Mouse (Mus musculus): ENCODE data around the gene Agbl4. TPM values are rescaled to one million over a fixed set of nuclear protein-coding genes. Genes with fewer than 3 reads are reported as not detected.

The Agbl4 gene
- total RNA-seq, 1 experiment from 2014 or later = 1.2 TPM

DNA sequence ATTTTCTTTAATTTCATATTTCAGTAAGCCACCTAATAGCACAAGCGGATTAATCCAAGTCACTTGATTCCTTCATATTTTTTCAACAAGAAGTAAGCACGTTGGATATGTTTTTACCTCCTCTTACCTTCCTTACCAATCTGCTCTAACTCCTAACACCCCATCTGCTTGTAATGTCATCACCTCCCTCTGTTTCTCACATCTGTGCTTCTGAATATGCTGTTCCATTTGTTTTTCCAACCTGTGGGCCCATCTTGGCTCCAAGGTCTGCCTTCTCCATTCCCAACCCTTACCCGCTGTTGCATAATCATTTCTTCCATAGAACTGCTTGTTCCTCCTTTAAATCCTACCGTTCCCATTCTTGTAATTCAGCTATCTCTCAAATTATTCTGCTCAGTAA is 884.4 kb downstream of the Agbl4 start:
- no peak for DNase-seq

DNA sequence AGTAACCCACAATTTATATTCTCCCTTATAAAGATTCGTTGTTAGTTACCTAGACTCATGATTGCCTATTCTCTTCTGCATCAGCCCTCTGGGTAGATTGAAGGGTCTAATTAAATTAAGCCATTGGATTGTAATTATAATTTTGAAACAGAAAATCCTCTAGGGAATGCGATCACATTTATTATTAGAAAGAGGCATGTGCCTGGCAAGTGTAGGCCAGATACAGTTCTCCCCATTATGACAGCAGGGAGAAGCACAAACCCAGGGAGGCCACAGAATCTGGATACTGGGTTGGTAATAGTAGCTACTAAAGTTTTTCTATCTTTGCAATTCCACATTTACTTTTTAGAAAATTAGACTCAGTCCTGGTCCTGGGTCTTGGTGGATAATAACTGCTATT is 887.2 kb downstream of the Agbl4 start:
- no peak for DNase-seq

DNA sequence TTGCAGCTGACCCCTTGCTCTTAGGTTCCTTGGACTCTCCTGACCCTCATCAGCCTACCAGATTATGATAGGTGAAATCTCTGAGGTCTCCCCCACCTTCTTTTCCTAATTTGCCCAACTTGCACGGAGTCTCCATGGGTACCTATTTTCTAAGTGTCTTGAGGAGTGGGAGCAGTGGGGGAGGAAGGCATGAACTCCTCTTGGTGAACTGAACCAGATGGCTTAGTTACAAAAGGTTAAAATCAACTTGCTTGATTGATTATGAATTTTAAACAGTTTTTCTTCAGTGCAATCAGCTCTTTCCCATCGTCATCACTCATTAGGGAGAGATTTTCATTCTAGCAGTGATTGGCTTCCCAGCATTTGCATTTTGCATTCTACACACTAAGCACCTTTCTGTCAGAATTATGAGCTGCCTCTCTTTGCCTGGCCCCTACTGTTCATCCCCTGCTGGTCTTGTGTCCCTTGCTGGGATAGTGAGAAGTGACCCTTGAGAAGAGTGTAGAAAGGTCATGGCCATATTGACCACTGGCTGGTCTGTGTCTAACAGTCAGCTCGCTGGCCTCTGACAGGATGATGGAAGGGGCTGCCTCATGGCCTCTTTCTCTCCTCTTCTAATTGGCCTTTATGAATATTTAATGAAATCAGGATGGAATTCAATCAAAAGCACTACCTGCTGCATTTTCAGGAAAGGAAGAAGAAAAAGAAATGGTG is 897.2 kb downstream of the Agbl4 start:
- no peak for DNase-seq

DNA sequence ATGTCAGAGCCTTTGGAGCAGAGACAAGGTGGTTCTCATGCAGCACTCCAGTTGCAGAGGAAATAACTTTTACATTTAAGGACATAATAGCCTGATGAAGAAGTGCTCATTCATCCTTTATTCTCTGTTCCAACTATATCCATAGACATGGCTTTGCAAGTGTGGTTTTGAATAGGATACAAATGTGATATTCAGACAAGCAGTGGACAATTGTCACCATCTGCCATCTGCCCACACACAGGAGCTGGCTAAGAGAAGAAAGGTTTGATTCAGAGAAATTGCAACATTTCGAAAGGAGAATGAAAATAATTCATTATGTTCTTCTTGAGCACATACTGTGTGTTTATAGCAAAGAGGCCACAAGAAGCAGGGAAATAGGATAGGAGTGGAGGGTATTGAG is 909.1 kb downstream of the Agbl4 start:
- no peak for DNase-seq

DNA sequence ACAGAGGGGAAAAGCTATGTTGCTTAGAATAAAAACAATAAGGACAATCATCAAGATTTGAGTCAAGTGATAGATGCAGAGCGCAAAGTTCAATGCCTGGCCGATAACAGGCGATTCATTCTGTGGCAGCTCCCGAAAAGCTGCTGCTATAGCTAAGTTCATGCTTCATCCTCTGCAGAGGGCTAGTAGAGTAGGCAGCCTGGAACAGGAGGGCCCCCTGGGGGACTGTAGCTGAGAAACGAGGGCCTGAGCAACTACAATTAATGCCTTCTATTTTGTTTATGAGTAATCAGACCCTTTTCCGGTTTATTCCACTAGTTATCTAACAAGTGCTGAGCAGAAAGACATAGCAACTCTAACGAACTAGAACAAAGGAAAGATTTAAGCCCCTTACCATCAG is 909.7 kb downstream of the Agbl4 start:
- no peak for DNase-seq

DNA sequence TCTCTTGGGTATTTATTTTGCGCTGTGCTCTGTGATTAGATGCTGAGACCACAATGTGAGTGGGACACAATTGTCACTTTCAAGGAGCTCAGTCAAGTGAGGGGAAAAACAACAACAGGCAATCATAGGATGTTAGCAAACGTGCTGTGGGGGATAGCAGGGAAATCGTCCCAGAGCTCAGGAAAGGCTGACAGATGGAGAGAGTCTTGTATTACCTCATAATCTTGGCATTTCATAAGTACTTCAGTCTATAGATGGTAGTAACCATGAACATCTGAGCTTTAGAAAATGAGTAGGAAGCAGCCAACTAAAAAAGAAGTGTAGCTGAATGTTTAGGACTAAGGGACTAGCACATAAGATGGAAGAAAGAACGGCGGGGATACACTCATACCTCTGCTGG is 910.2 kb downstream of the Agbl4 start:
- DNase-seq = no peak

DNA sequence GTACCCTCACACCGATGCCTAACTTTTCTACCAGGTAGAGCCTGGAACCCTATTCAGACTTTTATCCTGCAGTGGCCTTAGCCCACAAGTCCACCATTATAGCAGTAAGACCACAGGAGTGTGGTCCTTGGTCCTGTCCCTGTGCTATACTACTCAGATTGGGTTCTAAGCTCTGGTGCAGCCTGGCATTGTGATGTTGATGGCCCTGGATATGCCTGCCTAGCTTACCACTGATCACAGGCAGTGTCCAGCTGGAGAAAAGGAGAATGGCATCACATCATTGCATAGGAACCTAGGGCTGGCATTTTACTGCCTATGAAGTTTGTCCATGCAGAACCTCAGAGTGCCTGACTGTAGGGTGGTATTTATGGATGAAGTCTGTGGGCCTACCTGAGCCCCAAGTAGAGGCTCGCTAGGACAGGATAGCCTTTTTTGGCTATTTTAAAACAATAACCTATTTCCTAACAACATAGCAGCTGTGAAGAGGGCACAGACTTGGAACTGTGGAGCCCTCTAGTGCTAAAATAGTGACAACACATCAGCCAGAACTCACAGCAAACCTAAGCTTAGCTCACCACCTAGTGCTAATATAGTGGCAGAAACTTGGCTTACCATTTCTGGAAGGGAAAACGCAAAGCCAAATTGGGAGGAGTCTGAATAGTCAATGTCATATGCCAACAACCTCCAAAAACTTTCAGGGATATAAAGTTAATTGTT is 911.3 kb downstream of the Agbl4 start:
- DNase-seq = no peak

DNA sequence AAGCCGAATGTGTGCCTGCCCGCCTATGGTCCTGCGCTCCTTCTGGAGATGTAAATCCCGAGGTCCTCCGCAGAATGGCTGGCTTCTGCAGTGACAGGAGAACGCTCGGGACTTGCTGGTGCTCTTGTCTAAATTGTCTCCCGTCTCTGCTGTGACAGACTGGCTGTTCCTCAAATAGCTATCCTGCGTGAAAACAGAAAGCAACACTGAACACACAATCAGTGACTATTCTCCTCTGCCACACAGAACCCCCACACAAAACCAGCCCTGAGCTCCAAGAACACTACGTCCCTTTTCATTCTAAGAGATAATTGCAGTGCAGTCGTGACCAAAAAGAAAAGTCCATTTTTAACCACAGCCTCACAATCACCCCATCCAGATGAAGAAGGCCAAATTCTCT is 929.6 kb downstream of the Agbl4 start:
- DNase-seq = no peak

DNA sequence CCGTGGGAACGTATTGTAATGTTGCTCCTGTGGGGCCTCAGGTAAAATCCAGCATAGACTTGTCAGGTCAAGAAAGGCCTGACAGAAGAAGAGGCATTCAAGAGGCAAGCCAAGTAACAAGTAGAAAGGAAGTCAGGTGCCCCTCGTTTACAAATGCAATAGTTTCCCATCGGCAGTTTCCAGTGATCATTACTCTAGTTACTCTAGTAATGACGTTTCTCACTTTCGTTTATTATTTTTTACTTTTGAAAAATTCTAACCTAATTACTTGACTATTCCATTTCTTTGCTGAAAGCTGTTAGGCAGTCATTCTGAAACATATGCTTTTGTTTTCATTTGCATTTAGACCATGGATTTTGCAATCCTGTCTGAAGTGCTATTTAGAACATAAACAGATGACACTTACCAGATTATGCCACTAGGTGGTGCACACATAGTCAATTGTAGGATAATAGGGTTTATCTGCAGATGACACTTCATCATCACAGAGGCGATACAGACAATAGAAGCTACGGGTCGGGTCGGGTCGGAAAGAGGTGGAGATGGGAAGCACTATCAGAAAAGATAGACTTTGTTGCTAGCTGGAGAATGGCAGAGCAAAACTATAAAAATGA is 930.4 kb downstream of the Agbl4 start:
- DNase-seq = no peak

DNA sequence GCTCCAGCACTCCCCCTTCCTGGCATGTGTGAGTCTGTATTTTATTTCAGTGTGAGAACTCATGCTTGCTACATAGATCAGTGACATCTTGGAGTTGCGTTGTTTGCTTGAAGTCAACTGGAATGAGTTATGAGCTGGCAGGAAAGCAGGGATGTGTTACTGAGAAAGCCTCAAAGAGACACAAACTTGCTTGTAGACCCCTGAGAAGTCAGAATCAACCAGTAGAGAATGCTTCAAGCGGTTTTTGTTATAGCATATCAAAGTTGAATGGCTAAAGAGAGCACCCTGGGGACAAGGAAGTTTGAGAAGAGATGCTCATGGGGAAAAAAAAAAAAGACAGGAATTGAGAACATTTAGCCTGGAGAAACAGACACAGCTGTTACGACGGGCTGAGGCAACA is 932.0 kb downstream of the Agbl4 start:
- no peak for DNase-seq

DNA sequence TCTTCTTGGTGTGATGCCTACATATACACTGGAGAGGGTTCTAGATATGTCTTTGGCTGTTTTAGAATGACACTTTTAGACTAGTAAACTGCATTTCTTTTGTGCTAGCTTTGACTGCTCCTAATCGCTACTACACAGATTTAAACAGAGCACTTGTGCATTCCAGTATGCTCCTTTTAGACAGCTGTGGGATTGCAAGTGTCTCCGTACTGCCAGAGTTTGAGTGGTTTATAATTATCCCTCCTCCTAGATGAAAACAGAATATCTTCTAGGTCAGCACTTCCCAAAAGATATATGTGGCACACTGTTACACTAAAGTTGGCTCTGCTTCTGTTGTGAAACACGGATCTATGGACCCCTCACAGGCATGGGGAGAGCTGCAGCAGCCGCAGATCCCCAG is 935.4 kb downstream of the Agbl4 start:
- DNase-seq = no peak

DNA sequence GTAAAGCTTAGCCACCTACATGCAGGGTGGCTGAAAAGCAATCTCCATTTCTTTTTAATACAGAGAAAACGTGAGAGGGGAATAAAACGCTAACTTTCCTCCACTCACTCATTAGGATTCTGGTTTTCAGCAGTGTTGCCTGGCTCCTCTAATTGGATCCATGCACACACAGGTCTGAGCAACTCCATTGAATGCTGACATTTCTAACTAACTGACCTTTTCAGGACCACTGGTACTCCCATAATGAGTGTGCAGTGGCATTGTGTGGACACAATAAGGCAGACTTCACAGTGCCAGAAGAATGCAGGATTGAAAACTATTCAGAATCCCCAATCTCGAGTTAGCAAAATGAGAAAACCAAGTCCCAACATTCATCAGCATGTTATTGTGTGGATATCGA is 952.5 kb downstream of the Agbl4 start:
- no peak for DNase-seq

DNA sequence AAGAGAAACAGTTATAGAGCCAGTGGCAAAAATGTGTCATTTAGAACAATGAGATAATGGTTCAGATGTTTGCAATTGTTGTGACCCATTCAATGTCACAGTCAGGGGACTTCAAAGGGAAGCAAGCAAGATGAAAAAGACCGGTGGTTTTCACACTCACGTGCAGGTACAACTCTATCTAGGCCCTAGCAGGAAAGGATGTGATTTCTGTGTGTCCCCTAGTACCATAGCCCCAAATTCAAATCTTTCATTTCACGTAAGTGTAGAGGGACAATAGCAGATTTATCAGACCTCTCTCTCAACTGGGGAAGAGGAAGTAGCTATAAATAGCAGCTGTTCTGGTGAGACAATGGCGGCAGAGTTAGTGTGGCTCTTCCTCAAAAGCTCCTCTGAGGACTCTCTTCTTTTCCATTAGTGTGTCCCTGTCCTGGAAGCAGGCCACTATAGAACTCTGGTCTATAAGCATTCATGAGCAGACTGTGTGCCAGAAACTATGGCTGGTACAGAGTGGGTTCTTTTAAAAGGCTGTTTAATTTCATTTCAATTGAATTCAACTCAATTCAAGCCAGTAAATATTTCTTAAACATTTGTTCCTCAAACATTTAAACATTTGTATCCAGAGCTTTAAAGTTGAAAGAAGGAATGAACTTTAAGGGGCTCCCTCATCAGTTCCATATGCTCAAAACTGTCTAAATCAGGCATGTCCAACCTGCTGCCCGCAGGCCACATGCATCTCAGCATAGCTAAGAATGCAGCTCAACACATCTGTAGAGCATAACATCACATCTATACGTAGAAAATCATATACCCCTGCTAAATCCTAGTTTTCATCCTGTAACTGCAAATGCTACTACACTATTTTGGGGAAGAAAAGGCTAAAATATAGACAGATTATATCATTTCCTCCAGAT is 953.4 kb downstream of the Agbl4 start:
- no peak for DNase-seq

DNA sequence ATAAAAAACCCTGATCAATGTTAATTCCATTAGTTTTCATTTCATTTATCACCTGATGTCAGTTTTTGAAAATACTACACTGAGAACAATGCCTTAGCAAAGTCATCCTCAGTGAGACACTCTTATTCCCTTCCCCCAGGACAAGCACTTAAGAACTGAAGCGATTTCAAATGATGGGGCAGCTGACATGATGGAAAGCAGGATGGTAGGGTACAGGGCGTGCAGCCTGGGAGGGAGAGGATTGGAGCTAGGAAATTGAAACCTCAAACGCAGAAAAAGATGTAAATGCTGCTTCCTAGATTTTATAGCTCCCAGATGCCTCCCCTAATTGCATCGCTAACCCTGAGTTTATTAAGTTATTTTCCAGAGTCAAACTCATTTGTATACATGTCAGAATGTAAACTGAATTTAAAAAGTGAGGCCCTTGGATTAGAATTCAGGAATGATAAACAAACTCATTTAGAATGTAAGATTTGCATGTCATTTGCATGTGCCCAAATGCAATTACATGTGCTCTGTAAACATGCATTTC is 959.2 kb downstream of the Agbl4 start:
- no peak for DNase-seq

DNA sequence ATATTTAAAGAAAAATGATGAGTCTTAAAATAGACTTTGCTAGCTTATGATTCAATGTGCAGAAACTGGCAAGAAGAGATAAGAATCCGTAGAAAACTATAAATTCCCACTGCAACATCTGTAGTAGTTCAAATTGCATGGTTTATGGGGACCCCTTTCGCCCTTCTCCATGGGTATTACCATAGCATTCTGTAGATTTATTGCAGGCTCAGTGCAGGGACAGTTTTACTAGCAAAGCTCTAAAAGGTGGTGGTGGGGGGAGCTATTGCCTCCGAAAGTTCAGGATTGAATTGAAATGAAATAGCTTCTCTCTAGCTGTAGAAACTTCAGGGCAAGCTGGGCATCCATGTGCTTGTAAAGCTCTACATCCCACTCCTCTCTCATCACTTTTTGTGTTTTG is 959.7 kb downstream of the Agbl4 start:
- DNase-seq = no peak

DNA sequence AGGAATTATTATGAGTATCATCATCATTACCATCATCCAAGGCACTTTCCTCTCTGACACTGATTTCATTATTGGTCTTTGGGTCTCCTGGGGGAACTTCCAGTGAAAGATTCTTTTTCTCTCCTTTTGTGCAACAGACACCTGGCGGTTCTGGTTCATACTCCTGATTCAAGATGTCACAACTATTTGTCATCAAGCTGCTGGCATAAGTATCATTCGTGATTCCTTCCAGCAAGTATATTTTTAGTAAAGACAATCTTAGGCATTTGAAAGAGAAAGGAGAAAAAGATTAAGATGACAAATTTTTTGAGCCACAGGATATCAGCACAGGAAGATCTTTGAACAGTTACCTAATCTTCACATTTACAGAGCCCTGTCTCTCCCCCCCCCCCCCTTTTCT is 966.7 kb downstream of the Agbl4 start:
- no peak for DNase-seq

DNA sequence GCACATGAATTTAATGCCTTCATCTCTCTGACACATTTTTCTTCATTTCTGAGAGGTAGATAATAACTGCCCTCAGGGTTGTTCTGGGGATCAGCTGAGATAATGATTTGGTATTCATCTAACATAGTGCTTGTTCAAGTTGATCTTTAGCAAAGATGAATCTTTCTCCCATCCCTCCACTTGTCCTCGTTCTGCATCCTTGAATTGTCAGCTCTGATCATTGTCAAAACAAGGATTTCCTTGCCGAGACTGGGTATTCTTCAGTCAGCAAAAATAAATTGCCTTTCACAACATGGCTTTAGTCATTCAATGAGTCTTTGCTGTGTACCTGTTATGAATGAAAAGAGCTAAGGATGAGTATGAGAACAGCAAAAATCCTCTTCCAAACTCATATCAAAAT is 970.3 kb downstream of the Agbl4 start:
- no peak for DNase-seq

DNA sequence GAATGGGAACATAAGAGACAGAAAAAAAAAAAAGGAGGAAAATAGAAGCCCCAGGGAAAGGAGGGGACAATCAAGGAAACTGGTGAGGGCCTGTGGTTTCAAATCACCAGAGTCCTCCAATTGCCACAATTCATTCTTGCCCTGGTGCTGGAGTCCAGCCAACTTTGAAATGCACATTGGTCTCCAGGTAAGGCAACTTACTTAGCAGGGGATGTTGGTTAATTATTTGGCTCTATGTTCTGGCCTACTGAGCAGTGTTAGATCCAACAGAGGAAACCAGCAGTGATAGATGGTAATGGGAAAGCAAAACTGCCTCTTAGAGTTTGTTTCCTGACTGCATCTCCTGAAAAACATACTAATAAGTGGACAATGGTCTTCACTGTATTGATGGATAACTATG is 979.7 kb downstream of the Agbl4 start:
- no peak for DNase-seq

DNA sequence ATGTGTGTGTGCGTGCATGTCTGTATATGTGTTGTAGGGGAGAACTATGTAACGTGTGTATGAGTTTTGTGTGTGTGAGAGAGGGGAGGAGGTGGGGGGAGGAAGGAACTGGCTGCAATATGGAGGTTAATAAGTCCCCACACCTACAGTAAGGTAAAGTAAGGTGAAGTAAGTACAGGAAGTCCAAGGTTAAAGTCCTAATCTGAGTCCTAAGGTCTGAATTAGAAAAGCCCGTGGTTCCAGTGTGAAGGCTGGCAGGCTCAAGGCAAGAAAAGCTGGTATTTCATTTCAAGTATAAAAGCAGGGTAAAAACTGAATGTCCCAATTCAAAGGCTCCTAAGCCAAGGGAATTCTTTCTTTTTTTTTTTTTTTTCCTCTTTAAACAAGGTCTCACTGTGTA is 980.6 kb downstream of the Agbl4 start:
- DNase-seq = no peak

DNA sequence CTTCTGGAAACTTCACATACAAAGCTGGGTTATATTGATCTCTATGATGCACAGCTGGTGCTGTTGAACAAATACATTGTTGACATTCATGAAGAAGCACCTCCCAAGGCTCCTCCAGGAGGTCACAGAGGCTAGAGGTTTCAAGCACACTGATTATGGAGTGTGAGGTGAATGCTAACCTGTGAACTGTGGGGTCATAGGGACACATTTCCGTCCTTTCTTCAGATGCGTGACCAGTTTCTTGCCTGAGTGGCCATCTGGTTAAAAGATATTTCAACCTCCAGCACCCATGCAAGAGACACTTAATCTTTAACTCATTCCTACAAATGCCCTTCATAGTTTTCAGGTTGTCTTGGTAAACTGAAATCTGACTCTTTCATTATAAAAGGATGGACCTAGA is 985.6 kb downstream of the Agbl4 start:
- no peak for DNase-seq

DNA sequence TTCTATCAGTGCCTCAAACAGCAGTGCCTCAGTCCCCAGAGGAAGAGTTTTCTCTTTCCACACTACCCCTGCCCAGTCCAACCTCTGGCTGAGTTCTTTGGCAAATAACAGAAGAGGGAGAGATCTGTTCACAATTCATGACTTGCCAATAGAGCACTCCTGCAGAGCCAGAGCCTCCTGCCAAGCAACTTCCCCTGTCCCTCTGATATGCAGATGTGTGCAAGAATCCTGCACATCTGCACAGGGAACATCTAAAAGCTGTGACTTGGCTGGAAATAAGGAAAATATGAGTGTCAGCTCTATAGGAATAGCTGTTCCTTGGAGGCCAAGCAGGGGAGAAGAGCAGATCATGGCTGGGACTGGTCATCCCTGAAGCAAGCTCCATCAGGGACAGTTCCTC is 993.3 kb downstream of the Agbl4 start:
- no peak for DNase-seq

DNA sequence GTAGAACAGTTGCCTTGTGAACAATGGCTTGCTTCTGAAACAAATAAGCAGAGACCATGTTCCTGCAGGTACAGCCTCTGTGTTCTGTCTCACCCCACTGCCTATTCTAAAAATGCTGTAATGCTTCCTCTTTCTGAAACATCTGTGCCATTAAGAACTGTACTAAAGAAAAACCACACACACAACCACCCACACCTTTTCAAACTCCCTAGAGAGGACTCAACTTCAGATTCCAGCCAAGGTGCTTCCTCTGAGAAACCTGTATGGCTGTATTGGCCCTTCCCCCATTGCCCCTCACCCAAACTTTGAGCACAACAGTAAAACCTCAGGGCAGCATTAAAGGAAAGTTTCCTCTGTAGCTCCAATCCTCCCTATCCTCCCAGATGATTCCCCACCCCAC is 1002.3 kb downstream of the Agbl4 start:
- no peak for DNase-seq

DNA sequence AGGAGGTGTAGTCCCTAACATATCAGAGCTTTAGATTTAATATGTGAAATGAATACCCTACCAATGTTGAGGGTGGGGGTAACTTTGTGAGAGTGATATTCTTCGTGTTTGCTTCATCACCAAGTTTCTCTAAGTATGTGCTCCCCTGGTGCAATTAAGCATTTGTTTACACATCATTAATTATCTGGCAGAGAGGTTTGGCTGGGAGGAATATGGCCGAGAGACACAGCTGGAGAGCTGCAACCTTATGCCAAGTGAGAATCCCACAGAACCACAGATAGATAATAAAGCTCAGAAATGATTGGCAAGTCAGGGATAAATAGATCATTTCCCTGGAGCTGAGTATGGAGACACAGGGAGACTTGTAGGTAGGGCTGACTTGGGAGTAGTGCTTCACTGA is 1003.2 kb downstream of the Agbl4 start:
- DNase-seq = no peak
